Mouse (Mus musculus): ENCODE results near the gene Sema3c. TPM values are rescaled to one million over a fixed set of nuclear protein-coding genes. Genes with fewer than 3 reads are reported as not detected.
A peak's percentile ranks its signal among the peaks of the same experiment; 100 is the strongest.

Sema3c gene
- polyA plus RNA-seq, 1 experiment: 0.61 TPM

DNA sequence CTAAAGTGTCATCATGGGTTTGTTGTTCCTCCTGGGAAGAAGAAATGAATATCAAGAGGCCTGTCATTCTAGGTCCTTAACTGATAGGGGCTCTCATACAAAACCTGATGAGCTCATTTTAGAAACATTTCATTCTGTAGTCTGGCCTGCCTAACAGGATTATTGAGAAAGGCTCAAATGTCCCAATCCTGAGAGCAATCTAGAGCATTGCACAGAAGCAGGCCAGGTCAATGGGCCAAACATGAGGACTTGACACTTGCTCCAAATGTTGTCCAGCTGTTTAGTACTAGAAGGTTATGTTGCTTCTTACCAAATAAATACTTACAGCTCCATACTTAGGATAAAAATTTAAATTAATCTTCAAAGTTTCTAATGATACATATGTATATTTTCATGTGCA, 97.3 kb downstream of the Sema3c start:
- H3K27me3 ChIP-seq (ENCODE audit: control insufficient read depth, insufficient read depth, insufficient read length): no peaks in the 10 kb centered on the region
- H3K36me3 ChIP-seq (ENCODE audit: control insufficient read depth, insufficient read depth): no peaks in the 10 kb centered on the region
- no peak for TF ChIP-seq MYOG (IDR thresholded peaks at IDR 0.05; ENCODE audit: control insufficient read depth, extremely low read depth, insufficient read length)
- no peak for TF ChIP-seq FOSL1 (IDR thresholded peaks at IDR 0.05; ENCODE audit: insufficient read depth, low read length, poor library complexity, severe bottlenecking)
- TF ChIP-seq MAX (IDR thresholded peaks at IDR 0.05): no peak
- TF ChIP-seq MYOD1 (IDR thresholded peaks at IDR 0.05; ENCODE audit: control insufficient read depth, insufficient read length, low read depth): no peak
- no peak for TF ChIP-seq USF1 (IDR thresholded peaks at IDR 0.05; ENCODE audit: low read depth)
- no peak for TF ChIP-seq CEBPB (IDR thresholded peaks at IDR 0.05; ENCODE audit: low read depth)
- no peak for TF ChIP-seq CTCF (IDR thresholded peaks at IDR 0.05; ENCODE audit: control insufficient read depth, insufficient read depth, insufficient read length)
- H3K79me2 ChIP-seq (ENCODE audit: control insufficient read depth, insufficient read depth): no peaks in the 10 kb centered on the region
- H3ac ChIP-seq (ENCODE audit: control insufficient read depth, insufficient read length, low read depth): no peak overlapping the region
- no peaks in the 10 kb centered on the region for H3K79me3 ChIP-seq (ENCODE audit: low read depth)
- H3K4me3 ChIP-seq (ENCODE audit: insufficient read depth, poor library complexity, severe bottlenecking): no peak overlapping the region

DNA sequence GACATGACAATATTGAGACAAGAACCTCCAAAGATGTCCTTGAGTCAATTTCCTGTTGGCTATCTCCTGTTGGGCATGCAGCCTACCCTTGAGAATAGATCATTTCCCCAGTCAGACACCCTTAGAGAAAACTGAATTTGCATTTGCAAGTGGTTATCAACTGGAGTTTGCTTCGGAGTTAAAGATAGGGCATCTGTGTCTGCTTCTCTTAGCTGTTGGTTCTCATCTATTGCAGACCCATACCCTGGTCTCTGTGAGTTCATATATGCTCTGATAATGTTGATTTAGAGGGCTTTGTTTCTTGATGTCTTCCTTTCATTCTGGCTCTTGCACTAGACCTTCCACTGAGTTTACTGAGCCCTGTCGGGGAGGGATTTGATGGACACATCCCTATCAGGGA, 106.8 kb downstream of the Sema3c start:
- Histone ChIP-seq H3K79me2 (ENCODE audit: control insufficient read depth, insufficient read depth) (no peaks in the 10 kb centered on the region), H3K27me3 (ENCODE audit: control insufficient read depth, insufficient read depth, insufficient read length) (no peaks in the 10 kb centered on the region), H3K79me3 (ENCODE audit: low read depth) (no peaks in the 10 kb centered on the region), H3K36me3 (ENCODE audit: control insufficient read depth, insufficient read depth) (no peaks in the 10 kb centered on the region), H3ac (ENCODE audit: control insufficient read depth, insufficient read length, low read depth) (no peak overlapping the region), H3K4me3 (ENCODE audit: insufficient read depth, poor library complexity, severe bottlenecking) (no peak overlapping the region)
- no peak for TF ChIP-seq USF1 (IDR thresholded peaks at IDR 0.05; ENCODE audit: low read depth)
- no peak for TF ChIP-seq MYOG (IDR thresholded peaks at IDR 0.05; ENCODE audit: control insufficient read depth, extremely low read depth, insufficient read length)
- no peak for TF ChIP-seq MYOD1 (IDR thresholded peaks at IDR 0.05; ENCODE audit: control insufficient read depth, insufficient read length, low read depth)
- no peak for TF ChIP-seq CTCF (IDR thresholded peaks at IDR 0.05; ENCODE audit: control insufficient read depth, insufficient read depth, insufficient read length)
- TF ChIP-seq FOSL1 (IDR thresholded peaks at IDR 0.05; ENCODE audit: insufficient read depth, low read length, poor library complexity, severe bottlenecking): no peak
- no peak for TF ChIP-seq MAX (IDR thresholded peaks at IDR 0.05)
- no peak for TF ChIP-seq CEBPB (IDR thresholded peaks at IDR 0.05; ENCODE audit: low read depth)

DNA sequence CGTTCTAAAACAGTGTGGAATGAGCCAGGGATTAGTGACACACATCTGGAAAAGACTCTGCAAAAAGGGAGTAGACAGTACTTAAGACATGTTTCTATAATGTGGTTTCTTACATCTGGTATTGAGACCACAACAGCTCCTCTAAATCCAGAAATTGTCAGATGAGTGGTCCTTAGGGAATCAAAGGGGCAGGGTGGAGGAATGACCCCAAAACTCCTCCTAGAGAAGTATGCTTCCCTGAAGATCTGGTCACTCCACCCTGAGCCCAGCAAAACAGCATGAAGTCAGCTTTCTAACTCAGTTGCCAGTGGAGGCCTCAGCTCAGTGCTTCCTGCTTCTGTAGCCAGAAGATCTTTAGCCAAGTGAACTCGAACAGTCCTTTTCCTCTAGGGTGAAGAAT, 115.0 kb downstream of the Sema3c start:
- no peaks in the 10 kb centered on the region for H3K27me3 ChIP-seq (ENCODE audit: control insufficient read depth, insufficient read depth, insufficient read length)
- no peaks in the 10 kb centered on the region for H3K36me3 ChIP-seq (ENCODE audit: control insufficient read depth, insufficient read depth)
- no peaks in the 10 kb centered on the region for H3K79me3 ChIP-seq (ENCODE audit: low read depth)
- H3K79me2 ChIP-seq (ENCODE audit: control insufficient read depth, insufficient read depth): no peaks in the 10 kb centered on the region
- TF ChIP-seq MYOG (IDR thresholded peaks at IDR 0.05; ENCODE audit: control insufficient read depth, extremely low read depth, insufficient read length) (no peak), MAX (IDR thresholded peaks at IDR 0.05) (no peak), FOSL1 (IDR thresholded peaks at IDR 0.05; ENCODE audit: insufficient read depth, low read length, poor library complexity, severe bottlenecking) (no peak), USF1 (IDR thresholded peaks at IDR 0.05; ENCODE audit: low read depth) (no peak), MYOD1 (IDR thresholded peaks at IDR 0.05; ENCODE audit: control insufficient read depth, insufficient read length, low read depth) (no peak), CEBPB (IDR thresholded peaks at IDR 0.05; ENCODE audit: low read depth) (no peak)
- H3ac ChIP-seq (ENCODE audit: control insufficient read depth, insufficient read length, low read depth): no peak overlapping the region
- H3K4me3 ChIP-seq (ENCODE audit: insufficient read depth, poor library complexity, severe bottlenecking): no peak overlapping the region

DNA sequence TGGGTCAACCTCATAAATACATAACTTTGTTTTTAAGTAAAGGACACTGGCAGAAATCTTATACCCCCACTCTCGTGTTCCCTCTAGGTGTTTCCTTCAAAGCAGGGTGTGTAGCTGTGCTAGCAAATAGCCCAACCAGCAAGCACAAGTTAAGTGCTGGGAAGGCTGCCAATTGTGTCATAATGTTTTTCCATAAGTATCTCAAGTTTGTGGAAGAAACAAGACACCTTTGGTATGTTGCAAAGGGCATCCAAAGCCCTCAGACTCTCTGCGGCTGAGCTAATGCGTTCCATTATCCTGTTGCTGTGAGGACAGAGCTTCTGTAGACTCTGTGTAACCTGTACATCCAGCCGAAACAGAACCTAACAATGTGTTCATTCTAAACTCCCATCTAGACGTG, 115.5 kb downstream of the Sema3c start:
- TF ChIP-seq MYOG (IDR thresholded peaks at IDR 0.05; ENCODE audit: control insufficient read depth, extremely low read depth, insufficient read length) (no peak), CEBPB (IDR thresholded peaks at IDR 0.05; ENCODE audit: low read depth) (peak; percentile 41), FOSL1 (IDR thresholded peaks at IDR 0.05; ENCODE audit: insufficient read depth, low read length, poor library complexity, severe bottlenecking) (no peak)
- Histone ChIP-seq H3K79me3 (ENCODE audit: low read depth) (no peaks in the 10 kb centered on the region), H3ac (ENCODE audit: control insufficient read depth, insufficient read length, low read depth) (no peak overlapping the region), H3K79me2 (ENCODE audit: control insufficient read depth, insufficient read depth) (no peaks in the 10 kb centered on the region), H3K4me3 (ENCODE audit: insufficient read depth, poor library complexity, severe bottlenecking) (no peak overlapping the region), H3K27me3 (ENCODE audit: control insufficient read depth, insufficient read depth, insufficient read length) (no peaks in the 10 kb centered on the region), H3K36me3 (ENCODE audit: control insufficient read depth, insufficient read depth) (no peaks in the 10 kb centered on the region)

DNA sequence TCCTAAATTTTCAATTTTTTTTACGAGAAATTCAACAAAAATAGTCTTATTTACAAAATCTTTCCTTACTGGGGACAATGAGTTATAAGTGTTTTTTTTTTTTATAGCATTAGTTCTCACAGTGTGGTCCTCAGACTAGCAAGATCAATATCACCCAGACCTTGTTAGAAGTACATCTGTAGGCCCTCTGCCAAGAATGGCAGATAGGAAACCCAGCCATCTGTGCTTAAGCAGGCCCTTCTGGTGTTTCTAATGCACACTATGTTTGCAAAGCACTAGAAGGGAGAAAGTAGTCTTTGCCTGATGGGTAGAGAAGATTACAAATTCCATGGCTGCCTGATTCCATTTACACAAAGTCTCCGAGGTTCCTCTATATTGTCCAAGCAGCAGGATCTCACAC, 121.3 kb downstream of the Sema3c start:
- H3K27me3 ChIP-seq (ENCODE audit: control insufficient read depth, insufficient read depth, insufficient read length): no peaks in the 10 kb centered on the region
- H3ac ChIP-seq (ENCODE audit: control insufficient read depth, insufficient read length, low read depth): no peak overlapping the region
- H3K79me2 ChIP-seq (ENCODE audit: control insufficient read depth, insufficient read depth): no peaks in the 10 kb centered on the region
- no peaks in the 10 kb centered on the region for H3K79me3 ChIP-seq (ENCODE audit: low read depth)
- TF ChIP-seq MYOD1 (IDR thresholded peaks at IDR 0.05; ENCODE audit: control insufficient read depth, insufficient read length, low read depth): no peak
- no peak for TF ChIP-seq MYOG (IDR thresholded peaks at IDR 0.05; ENCODE audit: control insufficient read depth, extremely low read depth, insufficient read length)
- TF ChIP-seq CTCF (IDR thresholded peaks at IDR 0.05; ENCODE audit: control insufficient read depth, insufficient read depth, insufficient read length): no peak
- no peak for TF ChIP-seq USF1 (IDR thresholded peaks at IDR 0.05; ENCODE audit: low read depth)
- TF ChIP-seq FOSL1 (IDR thresholded peaks at IDR 0.05; ENCODE audit: insufficient read depth, low read length, poor library complexity, severe bottlenecking): no peak
- no peak for TF ChIP-seq CEBPB (IDR thresholded peaks at IDR 0.05; ENCODE audit: low read depth)
- TF ChIP-seq MAX (IDR thresholded peaks at IDR 0.05): no peak
- no peak overlapping the region for H3K4me3 ChIP-seq (ENCODE audit: insufficient read depth, poor library complexity, severe bottlenecking)
- no peaks in the 10 kb centered on the region for H3K36me3 ChIP-seq (ENCODE audit: control insufficient read depth, insufficient read depth)

DNA sequence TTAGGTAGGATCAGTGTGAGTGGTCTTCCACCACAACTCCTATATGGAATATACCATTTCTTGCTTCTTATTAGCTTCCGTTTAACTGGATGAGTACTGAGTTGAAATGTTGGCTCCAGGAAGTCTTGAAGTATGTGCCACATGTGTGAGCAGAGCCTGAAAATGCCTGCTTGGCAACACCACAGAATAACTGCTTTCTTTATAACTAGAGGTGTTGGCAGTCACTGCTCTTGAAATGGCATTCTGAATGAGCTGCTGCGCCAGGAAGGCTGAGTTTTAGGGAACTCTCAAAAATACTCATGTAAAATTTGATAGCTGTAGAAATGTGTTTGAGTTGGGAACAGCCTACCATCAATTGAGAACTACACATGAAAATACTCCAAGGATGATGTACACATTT, 124.8 kb downstream of the Sema3c start:
- no peak for TF ChIP-seq MYOG (IDR thresholded peaks at IDR 0.05; ENCODE audit: control insufficient read depth, extremely low read depth, insufficient read length)
- no peak for TF ChIP-seq USF1 (IDR thresholded peaks at IDR 0.05; ENCODE audit: low read depth)
- no peak for TF ChIP-seq MAX (IDR thresholded peaks at IDR 0.05)
- TF ChIP-seq MYOD1 (IDR thresholded peaks at IDR 0.05; ENCODE audit: control insufficient read depth, insufficient read length, low read depth): no peak
- no peak for TF ChIP-seq CEBPB (IDR thresholded peaks at IDR 0.05; ENCODE audit: low read depth)
- no peak for TF ChIP-seq CTCF (IDR thresholded peaks at IDR 0.05; ENCODE audit: control insufficient read depth, insufficient read depth, insufficient read length)
- TF ChIP-seq FOSL1 (IDR thresholded peaks at IDR 0.05; ENCODE audit: insufficient read depth, low read length, poor library complexity, severe bottlenecking): no peak
- H3ac ChIP-seq (ENCODE audit: control insufficient read depth, insufficient read length, low read depth): no peak overlapping the region

More for the DNA sequence above, 124.8 kb downstream of the Sema3c start:
- Histone ChIP-seq H3K4me3 (ENCODE audit: insufficient read depth, poor library complexity, severe bottlenecking) (no peak overlapping the region), H3K79me3 (ENCODE audit: low read depth) (no peaks in the 10 kb centered on the region), H3K79me2 (ENCODE audit: control insufficient read depth, insufficient read depth) (no peaks in the 10 kb centered on the region), H3K27me3 (ENCODE audit: control insufficient read depth, insufficient read depth, insufficient read length) (no peaks in the 10 kb centered on the region), H3K36me3 (ENCODE audit: control insufficient read depth, insufficient read depth) (no peaks in the 10 kb centered on the region)
